Mouse (Mus musculus): ENCODE measurements around the gene Fgfr2.

Fgfr2 gene

DNA sequence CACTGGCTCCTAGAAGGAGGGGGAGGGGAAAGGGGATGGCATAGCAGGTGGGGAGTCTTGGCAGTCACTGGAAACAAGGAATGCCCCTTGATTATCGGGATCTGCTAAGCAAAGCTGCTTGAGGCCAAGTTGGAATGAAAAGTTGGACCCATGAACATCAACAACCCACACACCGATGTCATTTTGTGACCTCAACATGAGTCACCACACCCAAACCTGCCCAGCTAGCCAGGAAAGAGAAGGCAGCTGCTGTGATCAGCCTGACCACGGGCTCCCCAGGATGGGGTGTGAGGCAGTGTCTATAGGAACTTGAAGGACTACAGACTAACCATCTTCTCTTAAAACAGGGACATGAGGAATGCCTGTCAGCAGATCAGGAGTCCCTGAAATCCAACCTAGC lies 37.7 kb downstream of the Fgfr2 start:
- DNase-seq = no peak

DNA sequence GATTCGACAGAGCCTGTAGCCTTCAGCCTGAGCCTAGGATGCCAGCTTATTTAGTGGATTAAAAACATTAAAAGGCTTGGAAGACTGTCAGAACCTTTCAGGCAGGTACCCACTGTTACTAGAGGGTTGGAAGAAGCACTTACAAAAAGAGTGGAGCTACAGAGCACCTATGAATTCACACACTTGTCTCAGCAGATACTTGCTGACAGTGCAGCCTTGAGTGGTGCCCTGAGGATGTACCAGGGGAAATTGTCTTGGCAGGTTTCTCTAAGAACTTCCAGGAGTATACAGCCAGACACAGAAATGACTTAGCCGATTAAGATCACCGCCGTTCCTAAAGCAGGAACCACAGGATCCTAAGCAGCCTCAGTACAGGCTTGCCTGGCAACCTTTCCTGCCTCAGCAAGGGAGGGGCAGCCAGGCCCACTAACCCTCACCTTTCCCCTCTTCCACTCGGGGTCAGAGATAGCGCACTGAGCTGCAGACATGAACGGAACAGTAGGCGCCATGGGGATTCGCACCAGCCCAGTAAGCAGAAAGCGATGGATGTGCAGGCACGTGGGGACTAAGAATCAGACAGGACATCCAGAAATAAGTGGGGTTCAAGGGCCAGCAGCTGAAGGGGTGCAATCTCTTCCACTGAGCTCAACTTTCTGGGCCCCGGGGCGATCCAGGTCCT lies 39.1 kb downstream of the Fgfr2 start:
- DNase-seq = no peak

DNA sequence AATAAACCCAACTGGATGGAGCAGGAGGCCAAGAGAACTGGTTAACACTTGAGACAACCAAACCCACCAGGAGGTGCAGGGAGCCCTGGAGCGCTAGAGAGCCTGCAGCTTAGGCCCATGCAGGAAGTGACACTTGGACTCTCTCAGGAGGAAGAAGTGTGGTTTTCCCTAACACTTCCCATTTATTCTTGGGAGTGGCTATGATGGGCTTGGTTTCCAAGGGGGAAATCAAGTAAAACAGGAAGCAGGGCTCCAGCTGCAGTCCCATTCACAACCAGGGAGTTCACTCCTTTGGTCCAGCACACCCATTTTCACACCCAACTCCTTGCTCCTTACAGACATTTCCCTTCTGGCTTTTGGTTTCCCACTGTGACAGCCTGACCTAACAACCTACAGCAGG lies 44.2 kb downstream of the Fgfr2 start:
- no peak for DNase-seq

DNA sequence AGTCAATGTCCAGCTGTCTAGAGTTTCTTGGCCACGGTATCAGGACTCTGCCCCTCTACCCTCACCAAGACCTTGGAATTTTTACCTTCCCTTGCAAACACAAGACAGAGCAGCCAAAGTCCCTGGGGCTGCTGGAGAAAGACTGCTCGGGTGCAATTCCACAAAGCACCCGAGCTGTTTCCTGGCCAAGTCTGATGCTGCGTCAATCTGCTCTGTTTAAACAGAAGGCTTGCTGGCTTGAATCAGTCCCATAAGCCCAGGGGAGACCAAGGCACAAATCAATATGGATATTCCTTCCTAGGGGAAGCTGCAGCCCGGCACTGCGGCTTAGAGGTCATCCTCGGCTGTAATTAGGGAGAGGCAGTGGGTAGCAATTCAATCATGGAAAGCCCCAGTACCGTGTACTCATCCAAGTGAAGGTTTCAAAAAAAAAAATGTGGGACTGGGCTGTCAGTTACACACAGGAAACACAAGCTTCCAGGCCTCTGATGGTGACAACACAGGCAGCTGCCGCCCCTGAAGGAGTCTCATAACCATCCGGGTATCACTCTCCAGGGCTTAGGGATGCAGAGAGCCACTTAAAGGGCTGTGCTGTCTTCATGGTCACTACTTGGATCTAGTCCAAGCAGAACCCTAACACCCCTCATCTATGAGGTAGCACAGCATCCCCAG lies 48.6 kb downstream of the Fgfr2 start:
- no peak for DNase-seq

DNA sequence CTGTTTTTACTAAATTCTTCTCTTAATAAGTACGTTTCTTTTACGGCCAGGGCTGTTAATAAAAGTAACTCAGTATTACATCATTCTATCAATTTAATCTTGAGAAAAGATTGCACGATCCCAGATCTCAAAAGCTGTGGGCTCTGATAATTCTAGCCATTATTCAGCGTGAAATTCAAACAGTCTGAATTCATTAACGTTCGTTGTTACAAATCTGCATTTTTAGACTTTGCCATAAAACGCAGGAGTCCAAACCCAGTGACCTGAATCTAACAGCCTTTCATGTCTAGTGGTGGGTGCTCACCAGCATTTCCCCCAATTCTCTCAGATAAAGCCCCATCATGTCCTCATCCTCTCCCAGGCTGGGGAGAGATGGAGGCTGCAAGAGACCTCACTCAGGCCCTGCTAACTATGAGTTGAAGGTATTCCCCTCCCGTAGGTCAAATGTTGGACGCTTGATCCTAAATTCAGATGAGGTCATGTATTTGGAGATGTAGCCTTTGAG lies 50.0 kb downstream of the Fgfr2 start:
- no peak for DNase-seq

DNA sequence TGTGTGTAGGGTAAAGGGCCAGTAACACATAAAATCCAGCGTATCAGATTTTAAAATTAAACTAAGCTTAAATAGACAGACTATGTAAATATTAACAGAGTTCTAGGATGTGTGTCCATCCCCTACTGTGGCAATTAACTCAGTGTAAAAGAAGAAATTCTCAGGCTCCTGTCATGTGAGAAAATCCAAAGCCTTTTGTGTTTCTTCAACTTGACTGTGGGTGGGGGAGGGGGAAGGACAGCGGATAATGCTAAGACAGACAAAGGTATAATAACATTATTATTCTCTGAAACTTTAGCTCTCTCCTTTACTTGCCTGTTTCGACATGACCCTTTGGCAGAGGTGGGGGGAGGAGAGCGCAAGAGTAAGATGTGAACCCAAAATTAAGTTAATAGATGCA lies 50.6 kb downstream of the Fgfr2 start:
- no peak for DNase-seq

DNA sequence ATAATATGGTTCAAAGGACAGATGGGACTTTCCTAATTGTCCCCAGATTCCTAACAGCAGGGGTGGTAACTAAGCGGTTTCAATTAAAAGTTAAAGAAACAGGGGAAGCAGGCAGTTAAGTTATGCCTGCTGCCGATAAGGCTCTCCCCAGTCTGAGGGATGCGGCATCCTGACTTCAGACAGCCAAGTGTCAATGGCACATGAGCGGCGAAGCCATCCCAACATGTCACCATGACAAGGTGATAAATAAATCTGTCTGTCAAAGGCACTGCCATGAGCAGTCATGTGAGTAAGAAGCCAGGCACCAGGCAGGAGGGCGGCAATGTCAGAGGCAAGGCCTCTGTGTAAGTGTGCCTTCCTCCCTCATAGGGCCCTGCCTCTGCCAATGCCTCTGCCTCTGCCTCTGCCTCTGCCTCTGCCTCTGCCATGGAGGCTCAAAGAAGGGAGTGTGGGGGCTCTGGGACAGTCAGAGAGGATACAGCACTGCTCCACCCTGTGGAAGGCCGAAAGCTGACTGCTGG lies 55.8 kb downstream of the Fgfr2 start:
- DNase-seq = peak in 1 of 2 experiments; percentile 28

DNA sequence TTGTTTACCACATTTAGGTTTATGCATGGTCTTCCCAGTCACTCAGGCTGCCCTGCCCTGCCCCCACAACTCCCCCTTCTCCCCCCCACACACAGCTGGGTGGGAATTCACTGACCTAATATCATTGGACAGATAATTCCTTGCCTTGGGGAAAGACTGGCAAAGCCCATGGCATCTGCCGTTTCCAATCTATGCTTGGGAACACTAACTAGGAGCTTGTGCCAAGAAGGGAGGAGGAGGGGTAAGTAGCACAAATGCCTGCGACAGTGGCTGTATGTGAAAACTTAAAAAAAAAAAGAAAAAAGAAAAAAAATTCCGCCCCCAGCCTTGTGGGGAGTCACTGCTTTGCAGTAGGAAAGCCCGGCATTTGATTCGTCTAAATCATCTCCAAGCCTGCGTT lies 56.4 kb downstream of the Fgfr2 start:
- peak; percentile 17 to 31 for DNase-seq

DNA sequence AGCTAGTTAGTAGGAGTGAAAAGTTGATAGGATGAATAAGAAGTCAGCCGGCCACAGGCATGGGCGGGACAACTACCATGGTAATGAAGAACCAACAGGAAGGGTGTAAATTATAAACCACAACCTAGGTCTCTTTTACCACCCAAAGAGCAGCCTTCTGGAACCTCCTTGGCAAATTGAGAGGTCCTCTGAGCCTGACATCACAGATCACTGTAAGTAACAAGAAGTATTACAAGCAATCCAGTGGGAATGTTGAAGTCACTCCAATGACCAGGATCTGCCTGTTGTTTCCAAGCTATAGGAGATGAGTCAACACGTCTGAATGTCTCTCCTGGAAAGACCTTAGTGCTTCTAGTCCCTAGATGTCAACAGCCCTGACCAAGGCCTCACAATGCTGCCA lies 61.1 kb downstream of the Fgfr2 start:
- no peak for DNase-seq

DNA sequence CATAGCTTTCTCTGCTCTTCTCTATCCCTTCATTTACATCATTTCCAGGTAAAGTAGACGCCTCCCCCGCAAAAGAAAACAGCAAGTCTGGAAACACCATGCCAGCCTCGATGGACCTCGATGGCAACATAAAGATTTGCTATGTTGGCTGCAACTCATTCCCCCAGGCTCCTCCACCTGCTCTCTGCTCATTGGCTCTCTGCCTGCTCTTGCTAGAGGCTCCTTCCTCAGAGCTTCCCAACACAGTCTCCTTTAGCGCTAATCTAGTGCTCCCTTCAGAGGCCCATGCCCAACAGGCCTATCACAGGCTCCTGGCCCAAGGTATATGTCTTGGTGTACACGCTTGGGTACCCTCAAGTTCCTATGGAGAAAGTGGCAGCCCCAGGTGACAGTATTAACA lies 63.0 kb downstream of the Fgfr2 start:
- no peak for DNase-seq

DNA sequence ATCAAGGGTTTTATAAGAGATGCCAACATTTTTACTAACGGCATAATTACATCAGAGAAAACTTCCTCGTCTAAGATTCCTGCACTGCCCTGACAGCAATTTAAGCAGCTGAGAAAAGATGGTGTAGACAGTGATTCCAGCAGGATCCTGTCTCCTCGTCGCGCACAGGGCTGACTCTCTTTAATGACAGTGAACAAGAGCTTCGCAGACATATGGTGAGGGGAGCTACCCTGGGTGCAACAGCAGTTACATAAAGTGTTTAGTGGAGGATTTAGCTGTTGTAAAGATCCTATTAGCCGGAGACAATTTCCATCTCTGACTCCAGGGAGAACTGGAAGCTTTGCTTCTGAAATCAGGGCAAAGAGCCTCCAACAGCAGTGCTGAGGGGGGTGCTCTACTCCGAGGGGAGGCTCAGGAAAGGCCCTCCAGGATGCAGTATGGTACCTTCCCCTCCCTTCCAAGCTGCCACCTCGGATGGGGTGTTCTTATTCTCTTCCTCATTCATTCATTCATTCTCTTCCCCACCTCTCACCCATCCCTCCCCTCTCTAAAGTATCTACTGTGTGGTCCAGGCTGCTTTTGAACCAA lies 63.5 kb downstream of the Fgfr2 start:
- no peak for DNase-seq

DNA sequence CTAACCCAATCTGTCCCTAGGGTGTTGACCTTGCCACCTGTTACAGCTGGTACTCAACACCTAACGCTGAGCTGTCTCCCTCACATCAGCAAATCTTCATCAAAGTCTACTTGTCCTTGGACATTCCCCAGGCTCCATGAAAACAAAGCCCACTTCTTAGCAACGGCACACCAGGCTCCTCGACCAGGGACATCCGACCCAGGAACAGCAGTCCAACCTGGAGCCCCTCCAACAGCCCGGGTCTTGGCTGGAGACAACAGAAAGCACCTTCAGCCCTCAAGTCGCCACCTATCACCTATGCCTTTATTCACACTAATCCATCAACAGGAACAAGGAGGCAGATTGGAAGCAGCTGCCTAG lies 64.0 kb downstream of the Fgfr2 start:
- DNase-seq = no peak

DNA sequence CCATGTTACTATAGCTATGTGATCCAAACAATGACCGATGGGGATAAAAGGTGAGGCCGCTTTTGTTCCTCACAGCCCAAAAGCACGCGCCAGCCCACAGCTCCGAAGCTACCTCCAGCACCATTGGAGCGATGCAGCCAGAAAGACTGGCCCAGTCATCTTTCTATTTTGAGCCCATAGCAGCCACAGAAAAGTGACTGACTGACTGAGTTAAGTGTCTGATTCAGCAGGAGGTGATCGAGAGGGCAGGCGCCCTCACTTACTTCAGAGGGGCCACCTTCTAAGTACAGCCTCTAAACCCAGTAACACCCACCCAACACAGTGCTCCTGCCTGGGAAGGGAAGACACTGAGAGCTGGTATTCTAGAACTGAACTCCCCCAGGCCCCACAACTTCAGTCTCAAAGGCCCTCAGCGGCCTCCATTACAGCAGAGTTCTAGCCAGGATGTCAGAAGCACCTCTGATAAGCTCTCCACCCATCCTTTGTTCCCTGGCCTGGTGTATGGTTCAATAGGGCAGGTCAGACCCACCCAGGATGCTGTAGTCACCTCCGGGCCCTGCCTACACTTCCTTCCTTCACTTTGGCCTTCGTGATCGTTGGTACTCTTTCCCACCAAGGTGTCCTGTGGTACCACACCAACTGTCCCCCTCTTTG lies 64.5 kb downstream of the Fgfr2 start:
- DNase-seq = no peak

DNA sequence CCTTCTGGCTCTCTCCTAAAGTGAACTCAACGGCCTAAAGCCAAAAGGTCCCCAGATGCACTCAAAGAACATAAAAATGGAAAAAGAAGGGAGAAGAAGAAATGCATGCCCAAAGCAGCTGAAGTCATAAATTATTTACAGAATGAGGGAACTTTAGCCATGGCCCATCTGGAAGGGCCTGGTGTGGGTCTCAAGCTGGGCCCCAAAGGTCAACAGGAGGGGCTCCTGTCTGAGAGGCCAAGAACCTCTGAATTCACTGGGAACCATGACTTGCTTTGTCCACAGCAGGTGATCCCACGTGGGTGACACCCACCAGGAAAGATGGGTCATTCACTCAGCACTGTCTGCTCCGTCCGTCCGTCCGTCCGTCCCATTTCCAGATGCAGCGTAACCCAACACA lies 66.2 kb downstream of the Fgfr2 start:
- DNase-seq = no peak

DNA sequence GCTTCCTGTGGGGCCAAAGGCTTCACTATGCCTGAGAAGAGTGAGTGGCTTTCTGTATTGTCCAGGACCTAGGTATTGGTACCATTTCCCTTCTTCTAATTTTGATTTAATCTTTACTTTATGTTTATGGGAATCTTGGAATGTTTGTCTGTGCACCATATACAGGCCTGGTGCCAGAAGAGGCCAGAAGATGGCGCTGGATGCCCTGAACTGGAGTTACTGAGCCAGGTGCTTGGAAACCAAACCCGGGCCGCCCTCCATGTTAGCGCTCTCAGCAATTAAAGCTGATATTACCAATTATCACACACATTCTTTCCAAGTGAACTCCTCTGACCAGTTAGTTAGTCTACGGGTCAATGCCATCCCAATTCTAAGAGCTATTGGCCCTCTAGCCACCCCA lies 68.7 kb downstream of the Fgfr2 start:
- peak; percentile 40 to 44 for DNase-seq

DNA sequence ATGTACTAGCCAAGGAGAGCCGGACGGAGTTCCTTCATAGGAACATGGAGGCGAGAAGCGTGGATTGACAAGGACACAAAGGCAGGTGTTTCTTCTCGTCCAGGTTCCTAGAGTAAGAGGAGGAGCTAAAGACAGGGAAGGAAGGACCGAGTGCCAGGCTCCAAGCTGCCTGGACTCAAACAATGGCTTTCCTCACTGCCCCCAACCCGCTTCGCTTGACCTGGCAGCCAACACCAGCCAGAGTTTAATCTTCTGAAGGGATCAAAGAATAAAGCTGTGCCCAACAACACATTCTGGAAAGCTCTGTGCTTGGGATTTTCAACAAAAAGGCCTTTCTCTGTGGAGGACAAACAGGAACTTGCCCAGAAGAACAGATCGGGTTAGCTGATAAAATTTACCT lies 69.4 kb downstream of the Fgfr2 start:
- DNase-seq = peak in 1 of 2 experiments; percentile 47

DNA sequence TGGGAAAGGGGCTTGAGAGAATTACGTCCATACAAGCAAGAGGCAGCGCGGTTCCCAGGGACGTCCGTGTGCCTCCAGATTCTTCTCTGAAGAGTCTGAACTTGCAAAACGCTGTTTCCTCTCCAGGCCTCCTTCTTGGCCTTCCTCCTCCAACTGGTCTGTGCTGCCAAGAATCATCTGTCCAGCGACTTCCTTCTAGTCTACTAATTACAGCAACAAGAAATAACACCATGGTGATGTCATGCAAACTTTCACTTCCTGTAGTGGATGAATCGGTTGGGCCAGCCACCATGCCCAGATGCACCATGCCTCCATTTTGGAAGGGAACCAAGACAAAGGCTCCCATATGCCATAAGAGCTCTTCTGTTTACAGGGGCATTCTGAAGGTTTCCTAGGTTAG lies 70.3 kb downstream of the Fgfr2 start:
- peak; percentile 41 to 50 for DNase-seq

DNA sequence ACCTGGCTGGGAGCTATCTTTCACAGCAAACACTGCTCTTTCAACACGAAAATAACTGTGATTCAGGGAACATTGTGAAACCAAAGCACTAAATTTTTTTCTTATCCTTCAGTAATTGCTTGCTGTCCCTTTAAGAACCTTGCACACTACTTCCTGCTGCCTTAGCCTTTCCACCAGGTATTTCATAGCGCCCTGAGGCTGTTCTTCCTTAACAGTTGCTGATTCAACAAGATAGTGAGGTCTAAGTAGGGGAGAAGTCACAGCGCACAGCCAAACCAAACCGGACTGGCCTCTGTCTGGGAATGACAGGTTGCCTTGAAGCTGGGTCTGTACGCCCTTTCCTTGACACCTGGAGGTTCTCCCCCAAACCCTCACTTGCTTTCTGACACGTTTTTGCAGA lies 72.5 kb downstream of the Fgfr2 start:
- peak in 1 of 2 experiments; percentile 45 for DNase-seq

DNA sequence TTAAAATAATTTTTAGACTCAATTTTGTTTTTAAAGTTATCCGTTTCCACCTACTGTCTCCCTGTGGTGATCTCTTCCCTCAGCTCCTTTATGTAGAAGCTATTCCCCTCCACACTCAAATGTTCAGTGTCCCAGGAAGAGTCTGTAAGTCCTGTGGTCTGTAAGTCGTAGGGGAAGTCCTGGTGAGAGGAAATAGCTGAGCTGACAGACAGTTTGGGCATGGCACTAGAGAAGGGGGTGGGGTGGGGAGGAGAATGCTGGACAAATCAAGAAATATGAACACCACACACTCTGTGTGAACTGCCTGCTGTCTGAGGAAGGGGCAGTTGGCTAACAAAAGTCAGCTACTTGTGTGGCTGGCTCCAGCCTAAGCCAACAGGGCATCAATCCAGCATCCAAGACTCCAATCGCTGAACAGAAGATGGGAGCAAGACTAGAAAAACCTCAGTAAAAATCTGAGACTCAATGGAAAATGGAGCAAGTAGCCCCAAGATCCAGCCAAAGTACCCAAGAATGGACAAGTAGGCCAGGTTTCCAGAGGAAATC lies 75.0 kb downstream of the Fgfr2 start:
- no peak for DNase-seq

DNA sequence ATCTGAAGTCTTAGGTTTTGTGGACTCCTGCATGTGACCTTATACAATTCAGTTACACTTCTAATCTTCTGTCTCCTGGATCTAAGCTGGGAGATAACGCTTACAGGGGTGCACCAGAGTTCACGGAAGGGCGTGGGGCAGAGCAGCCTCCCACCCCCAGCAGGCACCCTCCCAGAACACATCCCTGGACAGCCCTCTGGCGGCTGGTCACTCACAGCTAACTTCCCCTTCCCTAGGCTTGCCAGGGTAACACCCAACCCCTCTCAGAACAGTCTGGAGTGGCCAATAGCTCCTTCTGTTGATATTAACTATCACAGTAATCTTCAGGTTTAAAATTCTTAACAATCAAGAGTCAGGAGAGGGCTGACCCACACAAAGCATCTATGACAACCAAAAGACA lies 75.9 kb downstream of the Fgfr2 start:
- no peak for DNase-seq

DNA sequence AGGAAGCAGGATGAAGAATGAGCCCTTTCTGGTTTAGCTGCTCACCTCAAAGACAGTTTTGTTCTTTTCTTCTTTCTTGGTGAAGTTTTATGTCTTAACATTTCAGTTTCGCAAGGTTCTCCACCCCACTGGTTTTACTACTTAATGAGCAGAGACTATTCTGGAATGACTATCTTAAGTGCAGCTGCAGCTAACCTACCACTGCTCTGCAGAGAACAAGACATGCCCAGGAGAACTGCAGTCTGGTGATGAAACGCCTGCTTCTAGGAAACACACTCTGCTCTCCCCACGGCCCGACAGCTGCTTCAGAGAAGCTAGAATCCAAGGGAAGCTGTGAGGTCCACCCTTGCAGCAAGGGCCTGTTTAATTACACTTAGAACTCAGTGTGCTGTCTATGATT lies 78.4 kb downstream of the Fgfr2 start:
- no peak for DNase-seq

DNA sequence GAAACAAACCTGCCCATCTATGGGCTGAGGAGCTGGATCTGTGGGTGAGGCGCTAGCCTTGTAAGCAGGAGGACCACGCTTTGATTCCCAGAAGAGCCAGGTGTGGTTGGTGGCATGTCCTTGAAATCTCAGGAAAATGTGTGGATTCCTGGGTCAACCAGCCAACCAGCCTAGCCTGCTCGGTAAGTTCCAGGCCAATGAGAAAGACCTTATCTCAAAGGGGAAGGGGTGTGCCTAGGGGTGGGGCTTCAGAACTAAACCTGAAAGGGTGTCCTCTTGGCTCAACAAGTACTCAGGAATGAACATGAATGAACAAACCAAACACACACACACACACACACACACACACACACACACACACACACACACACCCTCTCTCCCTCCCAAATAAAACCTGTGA lies 81.4 kb downstream of the Fgfr2 start:
- no peak for DNase-seq

DNA sequence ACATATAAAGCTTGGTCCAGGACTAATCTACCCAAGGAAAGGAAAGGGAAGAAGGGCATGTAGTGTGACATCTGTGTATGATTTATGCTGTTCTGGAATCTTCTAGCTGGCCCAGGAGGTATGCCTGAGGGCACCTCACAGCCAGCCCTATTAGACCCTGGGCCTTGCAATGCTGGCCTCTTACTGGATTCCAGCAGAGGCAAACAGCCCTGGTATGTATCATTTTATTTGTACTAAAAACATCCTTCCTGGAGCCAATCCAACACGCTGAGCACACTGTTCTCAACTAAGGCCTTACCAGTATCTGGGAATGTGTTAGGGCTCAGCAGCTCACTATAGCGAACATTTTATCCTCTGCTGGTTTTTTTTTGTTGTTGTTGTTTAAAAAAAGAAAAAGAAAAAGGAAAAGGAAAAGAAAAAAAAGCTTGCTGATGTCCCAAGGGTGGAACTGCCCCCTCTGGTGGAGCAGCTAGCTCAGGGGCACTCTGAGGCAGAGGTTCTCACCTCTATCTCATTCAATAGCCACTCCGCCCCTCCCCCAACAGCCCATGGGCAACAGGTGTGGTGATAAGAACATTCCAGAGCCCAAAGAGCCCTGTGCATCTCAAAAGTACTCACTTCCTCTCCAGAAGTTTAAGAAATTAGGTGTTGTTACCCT lies 82.3 kb downstream of the Fgfr2 start:
- DNase-seq = peak; percentile 31 to 49
